Mouse (Mus musculus) spleen, adult 2 months (tissue): ENCODE measurements around the gene Dclre1b. TPM values are rescaled to one million over a fixed set of nuclear protein-coding genes. Genes with fewer than 3 reads are reported as not detected.

ENCODE experiments used
- DNase-seq, 2 experiments: peaks; one replicate each; pipeline versions ENCODE4 v3.0.0 to v3.0.0-alpha.2; 2012 to 2021; ENCODE audit warnings: low spot score in 2 of 2, low read depth in 1 of 2
- H3K27ac ChIP-seq: fragments of 200-500 bp; 2 replicates; pipeline ENCODE4 v1.5.1; 2012; ENCODE audit warnings: low read length, inconsistent platforms; ENCODE audit not compliant: insufficient read depth
- H3K27me3 ChIP-seq: fragments of 200-500 bp; 2 replicates; pipeline ENCODE4 v1.6.1; 2012; ENCODE audit warnings: mild to moderate bottlenecking, moderate library complexity, low read length, inconsistent platforms; ENCODE audit not compliant: control insufficient read depth, insufficient read depth
- H3K36me3 ChIP-seq: fragments of 200-500 bp; 2 replicates; pipeline ENCODE4 v1.6.1; 2012; ENCODE audit warnings: mild to moderate bottlenecking, low read length, inconsistent platforms; ENCODE audit not compliant: control insufficient read depth, insufficient read depth
- H3K4me1 ChIP-seq: fragments of 200-500 bp; 2 replicates; pipeline ENCODE4 v1.6.1; 2011; ENCODE audit warnings: inconsistent platforms; ENCODE audit not compliant: control insufficient read depth, insufficient read depth, insufficient read length
- H3K4me3 ChIP-seq: fragments of 200-500 bp; 2 replicates; pipeline ENCODE4 v1.5.1; 2011; ENCODE audit warnings: mild to moderate bottlenecking, inconsistent platforms; ENCODE audit not compliant: insufficient read depth, insufficient read length; ENCODE audit errors: extremely low read depth
- CTCF ChIP-seq: fragments of 200-500 bp; IDR thresholded peaks from 2 replicates; pipeline ENCODE4 v1.5.1; 2011; ENCODE audit warnings: mild to moderate bottlenecking, inconsistent platforms; ENCODE audit not compliant: insufficient read depth, insufficient read length, insufficient replicate concordance; ENCODE audit errors: extremely low read depth
- POLR2A ChIP-seq: fragments of 200-500 bp; IDR thresholded peaks from 2 replicates; pipeline ENCODE4 v1.6.1; 2011; ENCODE audit warnings: low read depth, low read length, inconsistent platforms
- WGBS: fragments of 180-500 bp; shearing (Covaris S2); methylation state at CpG from one replicate; pipeline ENCODE4 v1.1.7; 2018; 5-methylcytosine and 5-hydroxymethylcytosine counted together
- polyA plus RNA-seq: library from polyadenylated mRNA; depleted of rRNA; stranded (reverse); fragments of >200 nt; gene quantifications from 2 replicates; pipeline ENCODE4 v1.2.3, GENCODE M21; 2012

Gene Dclre1b
- polyA plus RNA-seq, 1 experiment, result 16.2 TPM

GRCm38 (mm10) chr3:103789096-103789495 is 20.1 kb downstream of the Dclre1b start:
- Histone ChIP-seq H3K4me3 (peak overlapping the region; percentile 31; the same call in 1 of the 2 replicates), H3K27ac (peak overlapping the region; percentile 71), H3K36me3 (no peaks in the 10 kb centered on the region; the same call in 1 of the 2 replicates), H3K27me3 (no peaks in the 10 kb centered on the region), H3K4me1 (peaks cover 28% of the 10 kb centered on the region)
- no peak for DNase-seq
- WGBS, result 54% methylated on average over 7 of the region's 7 CpGs
- TF ChIP-seq POLR2A (no peak), CTCF (no peak)

- H3K4me3 ChIP-seq, result no peak overlapping the region; the same call in 1 of the 2 replicates
Measured at GRCm38 (mm10) chr3:103787225-103787624, 22.0 kb downstream of the Dclre1b start.

GRCm38 (mm10) chr3:103782844-103783609 is 26.2 kb downstream of the Dclre1b start:
- Histone ChIP-seq H3K4me3 (no peak overlapping the region), H3K27me3 (no peaks in the 10 kb centered on the region), H3K36me3 (no peaks in the 10 kb centered on the region; the same call in 1 of the 2 replicates), H3K27ac (peak overlapping the region; percentile 61; the same call in 1 of the 2 replicates), H3K4me1 (peaks cover 53% of the 10 kb centered on the region)
- 29% methylated on average over 4 of the region's 4 CpGs for WGBS
- TF ChIP-seq POLR2A (no peak), CTCF (no peak)
- DNase-seq, result no peak

More at GRCm38 (mm10) chr3:103787225-103787624, 22.0 kb downstream of the Dclre1b start:
- DNase-seq, result no peak
- Histone ChIP-seq H3K36me3 (no peaks in the 10 kb centered on the region; the same call in 1 of the 2 replicates), H3K27me3 (no peaks in the 10 kb centered on the region), H3K4me1 (peaks cover 35% of the 10 kb centered on the region), H3K27ac (no peak overlapping the region; the same call in 1 of the 2 replicates)
- TF ChIP-seq CTCF (no peak), POLR2A (no peak)
- 24% methylated on average over 7 of the region's 7 CpGs for WGBS

- Histone ChIP-seq H3K27me3 (no peaks in the 10 kb centered on the region), H3K36me3 (peaks cover 4% of the 10 kb centered on the region), H3K4me1 (peaks cover 46% of the 10 kb centered on the region), H3K27ac (peak overlapping the region; percentile 67; the same call in 1 of the 2 replicates), H3K4me3 (no peak overlapping the region)
- no peak for TF ChIP-seq CTCF
- TF ChIP-seq POLR2A, result no peak
- 57% methylated on average over 5 of the region's 5 CpGs for WGBS
- DNase-seq, result no peak
Measured at GRCm38 (mm10) chr3:103780777-103781176, 28.5 kb downstream of the Dclre1b start.

GRCm38 (mm10) chr3:103780271-103780670 is 29.0 kb downstream of the Dclre1b start:
- Histone ChIP-seq H3K27me3 (no peaks in the 10 kb centered on the region), H3K4me3 (no peak overlapping the region), H3K36me3 (peaks cover 6% of the 10 kb centered on the region), H3K27ac (peak overlapping the region; percentile 60), H3K4me1 (peaks cover 45% of the 10 kb centered on the region)
- no peak for DNase-seq
- TF ChIP-seq CTCF (no peak), POLR2A (no peak)
- 83% methylated on average over 3 of the region's 3 CpGs for WGBS

- WGBS, result 23% methylated on average over 7 of the region's 7 CpGs
- Histone ChIP-seq H3K4me1 (peaks cover 42% of the 10 kb centered on the region), H3K27me3 (no peaks in the 10 kb centered on the region), H3K27ac (no peak overlapping the region; the same call in 1 of the 2 replicates), H3K36me3 (peaks cover 6% of the 10 kb centered on the region), H3K4me3 (no peak overlapping the region)
- no peak for DNase-seq
- TF ChIP-seq CTCF, result no peak
- TF ChIP-seq POLR2A, result no peak
Measured at GRCm38 (mm10) chr3:103779183-103779582, 30.1 kb downstream of the Dclre1b start.

GRCm38 (mm10) chr3:103778660-103779059 is 30.6 kb downstream of the Dclre1b start:
- H3K4me3 ChIP-seq, result no peak overlapping the region
- H3K27me3 ChIP-seq, result no peaks in the 10 kb centered on the region
- peaks cover 6% of the 10 kb centered on the region for H3K36me3 ChIP-seq
- peak overlapping the region; percentile 10; the same call in 1 of the 2 replicates for H3K27ac ChIP-seq
- TF ChIP-seq CTCF (no peak), POLR2A (no peak)
- peaks cover 41% of the 10 kb centered on the region for H3K4me1 ChIP-seq
- WGBS, result 30% methylated on average over 6 of the region's 6 CpGs
- DNase-seq, result no peak
